Mouse (Mus musculus): Measurements from ENCODE around the gene Gm20821. TPM values are rescaled to one million over a fixed set of nuclear protein-coding genes. Genes with fewer than 3 reads are reported as not detected.
"Not testable (repeated sequence)": the region's sequence is repeated elsewhere in the genome, so short reads cannot be mapped to it uniquely, and the experiment has no call there.

Gm20821 gene
- not detected in 2 replicates for polyA plus RNA-seq (2014; fragmentation: Nextera tagmentation; extraction: Ambion mirVana)

DNA sequence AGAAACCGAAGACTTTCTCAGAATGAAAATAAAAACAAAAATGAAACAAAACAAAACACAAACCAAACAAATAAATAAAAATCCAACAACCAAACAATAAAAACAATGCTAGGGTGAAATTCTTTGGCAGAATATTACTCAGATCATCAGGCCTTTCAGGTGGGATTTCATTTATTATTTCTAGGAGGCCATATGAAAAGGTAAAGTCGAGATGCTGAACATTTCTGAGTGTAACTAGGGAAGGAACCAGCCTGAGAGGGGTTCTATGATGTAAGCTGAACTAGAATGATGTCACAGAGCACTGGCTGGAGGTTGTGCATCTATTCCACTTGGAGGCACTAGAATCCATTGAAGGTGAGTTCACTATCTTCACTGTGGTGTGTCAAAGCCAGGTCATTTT lies at the start of gene Gm20821:
Gene Gm20821, plus strand, starts transcription at position 301 of the 400 bp plus-strand sequence.
- not testable (repeated sequence) for H3K36me3 ChIP-seq (ENCODE audit: control insufficient read depth, insufficient read depth, low read length); H3K4me2 ChIP-seq (ENCODE audit: low read length); H3K4me1 ChIP-seq (replicated peaks; ENCODE audit: control insufficient read depth, insufficient read depth, low read length); ATAC-seq (replicated peaks; ENCODE audit: low FRiP score, low TSS enrichment, low read depth); H3K4me3 ChIP-seq (ENCODE audit: low read depth, low read length); H3K27me3 ChIP-seq (replicated peaks; ENCODE audit: control insufficient read depth, insufficient read depth, low read length); H3K27ac ChIP-seq (ENCODE audit: low read depth); H3K9ac ChIP-seq (ENCODE audit: low read length); DNase-seq (ENCODE audit: low spot score); H3K9me3 ChIP-seq (ENCODE audit: control insufficient read depth, low read length)
- 46% methylated on average over 2 of the region's 2 CpGs for WGBS
